Mouse (Mus musculus): ENCODE measurements at regions not wholly inside any gene's neighbourhood (a gene's known extent, or its start where the extent isn't known, plus 50 kb on each side); places are given as distances from the start of the nearest gene placed in this dataset.

DNA sequence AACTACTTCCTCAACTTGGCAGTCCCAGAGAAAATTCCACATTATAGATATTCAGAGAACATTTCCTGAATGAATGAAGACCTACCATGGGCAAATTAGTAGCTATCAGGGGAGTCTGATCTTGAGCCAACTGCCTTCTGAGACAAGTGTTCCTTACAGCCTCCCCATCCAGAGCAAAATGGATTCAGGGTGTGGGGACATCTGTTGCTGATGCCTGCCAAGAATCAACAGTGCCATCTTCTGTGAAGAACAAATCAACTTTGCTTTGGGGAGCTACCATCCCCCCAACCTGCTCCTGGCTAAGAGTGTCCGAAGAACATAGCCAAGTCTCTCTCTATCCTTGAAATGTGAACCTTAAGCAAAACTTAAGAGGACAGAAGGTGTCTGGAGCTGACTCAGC, 217.9 kb downstream of the Nedd1 start:
- no peak for DNase-seq (ENCODE audit: low spot score in 2 of 2)

DNA sequence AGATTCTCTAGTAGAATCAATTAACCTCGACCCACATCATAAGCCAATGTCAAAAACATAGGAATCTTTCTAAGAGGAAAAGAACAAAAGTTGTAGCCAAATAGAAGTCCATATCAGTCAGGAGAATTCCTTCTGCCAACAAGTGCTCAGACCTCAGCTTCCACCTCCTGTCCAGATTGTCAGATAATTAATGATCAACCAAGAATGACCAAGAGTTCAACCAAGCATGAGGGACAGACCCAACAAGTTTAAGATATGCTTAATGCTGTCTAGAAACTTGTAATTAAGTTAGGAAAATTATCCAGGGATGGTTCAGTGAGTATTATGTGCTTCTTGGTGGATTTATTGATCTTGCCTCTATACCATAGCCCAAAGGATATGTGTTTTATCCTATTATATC, 238.6 kb downstream of the Nedd1 start:
- no peak for DNase-seq (ENCODE audit: low spot score in 2 of 2)

- DNase-seq (ENCODE audit: low spot score in 2 of 2), result no peak
Observed at GRCm38 (mm10) chr10:92473282-92473681, 248.9 kb downstream of the Nedd1 start.

DNA sequence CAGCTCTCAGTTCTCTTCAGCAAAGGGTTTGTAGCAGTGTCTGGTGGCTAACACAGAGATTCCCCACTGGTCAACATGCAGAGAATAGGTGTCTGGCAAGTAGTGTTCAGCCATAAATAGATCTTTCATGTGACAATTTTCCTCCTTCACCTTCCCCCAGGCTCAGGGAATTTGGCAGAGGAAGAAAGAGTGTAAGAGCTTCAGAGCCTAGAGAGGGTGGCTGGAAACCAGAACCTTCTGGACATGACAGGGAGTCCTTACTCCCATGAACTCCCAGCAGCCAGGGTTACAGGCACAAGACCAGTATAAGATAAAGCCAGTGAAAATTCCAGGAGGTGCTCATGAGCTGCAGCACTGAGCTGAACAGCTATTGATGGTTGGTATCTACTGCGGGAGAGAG, 251.1 kb downstream of the Nedd1 start:
- no peak for DNase-seq (ENCODE audit: low spot score in 2 of 2)

DNA sequence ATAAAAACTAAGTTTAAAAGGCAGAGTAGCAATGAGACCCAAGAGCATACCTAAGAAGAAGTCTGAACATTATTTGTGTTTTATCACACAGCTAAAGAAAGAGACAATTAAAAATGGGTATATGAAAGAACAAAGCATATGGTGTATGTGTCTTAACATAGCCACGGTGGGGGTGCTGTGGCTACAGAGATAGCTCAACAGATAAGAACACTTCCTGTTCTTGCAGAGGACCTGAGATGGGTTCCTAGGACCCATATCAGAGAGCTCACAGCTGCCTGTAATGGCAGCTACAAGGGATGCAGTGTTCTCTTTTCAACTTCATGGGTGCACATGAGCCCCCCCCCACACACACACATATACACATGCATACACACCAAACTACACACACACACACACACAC, 267.0 kb downstream of the Nedd1 start:
- no peak for DNase-seq (ENCODE audit: low spot score in 2 of 2)

GRCm38 (mm10) chr10:92453550-92453949, 268.7 kb downstream of the Nedd1 start:
- no peak for DNase-seq (ENCODE audit: low spot score in 2 of 2)

- no peak for DNase-seq (ENCODE audit: low spot score in 2 of 2)
Observed at GRCm38 (mm10) chr10:92445957-92446356, 276.3 kb downstream of the Nedd1 start.

DNA sequence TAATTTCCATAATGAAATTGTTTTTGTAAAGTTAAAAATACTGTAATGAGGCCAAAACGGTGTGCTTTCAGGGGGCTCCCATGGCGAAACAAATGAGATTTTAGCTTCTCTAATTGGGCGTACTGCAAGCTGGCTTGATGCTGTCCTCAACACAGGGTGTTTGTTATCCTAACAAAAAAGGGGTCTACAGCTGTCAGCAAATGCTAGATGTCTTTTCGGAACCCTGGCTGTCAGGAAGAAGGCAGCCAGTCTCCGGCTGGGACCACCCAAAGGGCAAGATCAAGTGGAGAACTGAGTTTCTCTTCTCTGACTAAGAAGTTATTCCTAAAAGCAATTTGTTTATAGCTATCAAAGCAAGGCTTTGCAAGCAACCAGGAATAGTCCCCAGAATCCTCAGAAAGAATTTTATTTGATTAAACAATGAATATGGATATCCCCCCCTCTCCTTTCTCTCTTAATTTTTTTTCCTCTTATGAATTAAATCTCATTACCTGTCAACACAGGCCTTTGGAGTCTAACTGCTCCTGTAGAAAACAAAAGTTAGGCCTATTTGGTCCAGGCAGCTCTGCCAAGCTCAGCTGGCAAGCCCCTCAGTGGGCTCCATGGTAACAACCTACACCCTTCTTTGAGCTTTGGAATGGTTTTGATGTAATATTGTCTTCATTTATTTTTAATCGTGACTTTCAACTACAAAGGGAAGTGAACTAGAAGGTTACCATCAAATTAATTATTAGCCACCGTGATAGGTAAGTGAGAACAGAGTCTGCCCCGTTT, 283.4 kb downstream of the Nedd1 start:
- DNase-seq (ENCODE audit: low spot score in 2 of 2), result no peak

- DNase-seq (ENCODE audit: low spot score in 2 of 2), result no peak
Observed at GRCm38 (mm10) chr10:92429256-92429655, 293.0 kb downstream of the Nedd1 start.

- DNase-seq (ENCODE audit: low spot score in 2 of 2), result no peak
Observed at GRCm38 (mm10) chr10:92428026-92428425, 294.2 kb downstream of the Nedd1 start.

- DNase-seq (ENCODE audit: low spot score in 2 of 2), result no peak
Observed at GRCm38 (mm10) chr10:92426443-92426842, 295.8 kb downstream of the Nedd1 start.

DNA sequence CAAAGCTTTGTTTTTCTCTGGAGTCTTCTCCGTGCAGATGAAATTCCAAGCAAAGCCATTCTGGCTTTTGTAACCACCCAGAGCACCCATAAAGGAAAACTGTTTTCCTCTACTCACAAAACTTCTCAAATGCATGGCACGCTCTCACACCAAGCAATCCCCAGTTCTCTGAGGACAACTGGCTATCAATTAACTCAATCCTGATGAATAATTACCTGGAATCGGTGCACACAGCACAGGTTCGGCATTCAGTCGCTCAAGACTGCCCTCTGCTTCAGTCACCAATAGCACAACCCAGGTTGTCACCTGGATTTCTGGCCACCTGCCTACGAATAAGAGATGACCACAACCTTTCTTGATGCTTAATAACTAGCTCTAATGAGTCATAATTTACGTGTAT, 309.5 kb downstream of the Nedd1 start:
- DNase-seq (ENCODE audit: low spot score in 2 of 2), result no peak

- no peak for DNase-seq (ENCODE audit: low spot score in 2 of 2)
Observed at GRCm38 (mm10) chr10:92410813-92411325, 311.4 kb downstream of the Nedd1 start.

DNA sequence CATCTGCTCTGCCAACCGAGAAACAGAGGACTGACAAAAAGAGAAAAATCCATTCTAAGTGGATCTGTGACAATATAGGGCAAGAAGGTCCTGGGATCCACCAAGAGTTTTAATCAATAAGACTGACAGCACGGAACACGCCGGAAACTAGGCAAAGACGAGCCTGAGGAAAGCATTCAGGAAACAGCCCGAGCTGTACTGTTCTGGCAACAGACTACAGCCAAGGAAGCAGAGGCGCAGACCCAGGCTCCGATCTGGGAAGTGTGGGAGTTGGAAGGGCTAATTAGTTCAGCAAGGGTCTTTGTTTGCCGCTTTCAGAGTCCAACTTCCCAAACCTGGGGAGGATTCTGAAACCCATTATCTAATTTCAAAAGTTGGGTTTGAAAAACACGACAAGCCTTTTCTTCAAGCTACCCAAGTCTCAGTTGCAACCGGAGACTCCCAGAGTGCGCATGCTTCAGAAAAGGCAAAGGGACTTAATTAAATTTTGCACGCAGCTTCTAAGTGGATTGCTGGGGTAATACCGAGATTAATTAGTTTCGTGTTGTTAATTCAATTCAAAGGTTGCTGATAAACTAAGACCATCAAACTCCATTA, 317.4 kb downstream of the Nedd1 start:
- peak in 1 of 2 experiments; percentile 7 for DNase-seq (ENCODE audit: low spot score in 2 of 2)

DNA sequence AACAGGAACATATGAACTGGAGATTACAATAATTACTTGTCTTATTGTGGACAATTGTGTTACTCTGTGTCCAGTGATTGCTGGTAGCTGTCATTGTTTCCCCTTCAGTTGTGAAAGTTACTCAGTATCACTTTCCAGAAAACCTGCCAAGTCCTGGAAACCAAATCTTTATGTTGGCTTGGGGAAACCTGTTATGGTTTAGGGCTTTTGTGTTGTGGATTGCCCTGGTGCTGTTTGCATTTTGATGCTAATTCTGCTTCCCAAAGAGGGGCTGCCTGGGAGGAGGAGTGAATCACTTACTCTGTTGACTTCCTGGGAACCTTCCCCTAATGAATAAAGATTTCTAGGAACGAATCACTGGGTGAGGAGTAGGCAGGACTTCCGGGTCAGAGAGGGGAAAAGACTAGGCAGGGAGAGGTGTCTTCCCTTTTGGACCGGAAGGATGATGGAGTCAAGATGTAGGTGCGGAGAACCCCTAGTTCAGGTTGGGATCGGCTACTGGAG, 321.6 kb downstream of the Nedd1 start:
- no peak for DNase-seq (ENCODE audit: low spot score in 2 of 2)

- DNase-seq (ENCODE audit: low spot score in 2 of 2), result no peak
Observed at GRCm38 (mm10) chr10:92389176-92389732, 333.0 kb downstream of the Nedd1 start.

GRCm38 (mm10) chr10:92367126-92367525, 355.1 kb downstream of the Nedd1 start:
- no peak for DNase-seq (ENCODE audit: low spot score in 2 of 2)

GRCm38 (mm10) chr10:92356738-92357137, 365.5 kb downstream of the Nedd1 start:
- DNase-seq (ENCODE audit: low spot score in 2 of 2), result no peak

GRCm38 (mm10) chr10:92349043-92349442, 373.2 kb downstream of the Nedd1 start:
- no peak for DNase-seq (ENCODE audit: low spot score in 2 of 2)

DNA sequence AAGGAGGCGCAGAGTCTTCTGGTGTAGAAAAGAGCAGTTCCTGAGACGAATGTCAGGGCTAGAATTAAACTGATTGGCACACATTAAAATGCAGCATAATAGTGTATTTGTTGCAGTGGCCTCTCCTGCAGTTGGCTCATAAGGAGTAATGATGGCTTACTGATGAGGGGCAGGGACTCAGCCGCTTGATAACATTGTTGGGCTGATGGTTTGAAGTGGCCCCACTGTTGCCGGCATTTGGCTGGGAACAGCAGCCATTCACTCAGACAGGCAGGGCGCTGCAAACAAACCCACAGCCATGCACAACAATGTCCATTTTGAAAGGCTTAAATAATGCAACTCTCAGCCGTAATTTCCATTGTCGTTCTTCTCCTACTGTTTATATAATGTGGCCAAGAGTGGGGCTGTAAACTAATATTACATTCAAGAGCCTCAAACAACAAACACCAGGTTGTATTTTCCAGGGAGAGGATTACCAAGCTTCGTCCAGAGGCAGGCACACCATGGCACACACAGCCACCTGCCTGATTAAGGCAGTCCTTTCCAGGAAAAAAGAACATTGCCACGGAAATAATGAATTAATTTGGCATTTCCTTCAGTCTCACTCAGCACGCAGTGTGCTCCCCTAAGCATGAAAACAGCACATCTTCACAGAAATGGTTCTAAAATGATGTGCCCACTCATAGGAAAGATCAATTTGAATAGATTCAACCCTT, 374.1 kb downstream of the Nedd1 start:
- DNase-seq (ENCODE audit: low spot score in 2 of 2), result no peak

DNA sequence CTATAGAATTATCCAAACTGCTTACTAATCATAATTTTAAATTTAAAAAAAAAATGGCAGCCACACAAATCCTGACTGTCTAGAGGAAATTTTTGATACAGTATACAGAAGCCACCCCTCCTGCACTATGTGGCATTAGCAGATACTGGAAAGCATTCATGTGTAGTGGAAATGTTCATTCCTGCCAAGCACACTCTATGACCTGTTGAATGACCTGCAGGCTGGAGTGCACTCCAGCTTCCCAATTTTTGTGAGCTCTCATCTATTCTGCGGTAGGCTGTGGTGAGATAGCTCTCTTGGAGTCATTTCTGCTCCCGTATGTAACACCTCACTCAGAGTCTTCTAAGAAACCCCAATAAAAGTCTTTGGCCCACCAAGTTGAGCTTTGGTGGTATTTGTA, 382.5 kb downstream of the Nedd1 start:
- DNase-seq (ENCODE audit: low spot score in 2 of 2), result no peak

- no peak for DNase-seq (ENCODE audit: low spot score in 2 of 2)
Observed at GRCm38 (mm10) chr10:92336949-92337348, 385.3 kb downstream of the Nedd1 start.

Data from left cerebral cortex, adult 8-10 months (tissue).